Comparison of ENCODE assay signal across 8 mouse cellular contexts in genomic region chr1:36492416-36493139, GRCm38 (mm10). TPM values are rescaled to one million over a fixed set of nuclear protein-coding genes. Genes with fewer than 3 reads are reported as not detected.
A peak's percentile ranks its signal among the peaks of the same experiment; 100 is the strongest.
DNase-seq lines count a peak whose midpoint lies in the region; ATAC-seq lines count a peak whose summit lies in the region.

No protein-coding gene starts in this region.

- no peak overlapping the region for H3K9ac ChIP-seq in embryonic facial prominence, embryonic 15.5 days
- H3K9ac ChIP-seq in heart, embryonic 16.5 days (ENCODE audit: low read length), result peak overlapping the region; percentile 47; the same call in 1 of the 2 replicates
- H3K9ac ChIP-seq in midbrain, embryonic 13.5 days (replicated peaks), result no peak overlapping the region

- no peaks in the 10 kb centered on the region for H3K27me3 ChIP-seq in embryonic facial prominence, embryonic 15.5 days
- no peaks in the 10 kb centered on the region for H3K27me3 ChIP-seq in heart, embryonic 16.5 days (ENCODE audit: control insufficient read depth, insufficient read depth, low read length)
- H3K27me3 ChIP-seq in midbrain, embryonic 13.5 days, result no peaks in the 10 kb centered on the region

- no peaks in the 10 kb centered on the region for H3K9me3 ChIP-seq in embryonic facial prominence, embryonic 15.5 days (replicated peaks)
- no peaks in the 10 kb centered on the region for H3K9me3 ChIP-seq in heart, embryonic 16.5 days (replicated peaks; ENCODE audit: control insufficient read depth, low read length)
- no peaks in the 10 kb centered on the region for H3K9me3 ChIP-seq in midbrain, embryonic 13.5 days

- H3K4me2 ChIP-seq in embryonic facial prominence, embryonic 15.5 days (replicated peaks), result no peak overlapping the region
- H3K4me2 ChIP-seq in heart, embryonic 16.5 days (ENCODE audit: low read depth, low read length), result no peak overlapping the region
- H3K4me2 ChIP-seq in midbrain, embryonic 13.5 days (replicated peaks), result no peak overlapping the region

- peak; percentile 81 for ATAC-seq in embryonic facial prominence, embryonic 15.5 days (ENCODE audit: insufficient number of reproducible peaks, low FRiP score, low TSS enrichment, low read depth)
- peak; percentile 88 for ATAC-seq in heart, embryonic 16.5 days (replicated peaks; ENCODE audit: extremely low read depth, insufficient read depth, low FRiP score)
- 0 out of 2 replicates have a peak, but pooled peaks have one; percentile 50 for ATAC-seq in midbrain, embryonic 13.5 days
- ATAC-seq in erythroid progenitor cell, adult 5-6 weeks (replicated peaks; ENCODE audit: low FRiP score, poor library complexity, severe bottlenecking), result no peak

- H3K4me3 ChIP-seq in embryonic facial prominence, embryonic 15.5 days (replicated peaks), result no peak overlapping the region
- H3K4me3 ChIP-seq in heart, embryonic 16.5 days (ENCODE audit: low read length), result no peak overlapping the region
- H3K4me3 ChIP-seq in midbrain, embryonic 13.5 days (replicated peaks), result no peak overlapping the region

- no peak overlapping the region for H3K27ac ChIP-seq in embryonic facial prominence, embryonic 15.5 days (replicated peaks)
- H3K27ac ChIP-seq in heart, embryonic 16.5 days (ENCODE audit: low read length), result 0 out of 2 replicates have a peak overlapping the region, but pooled peaks have one; percentile 38
- no peak overlapping the region for H3K27ac ChIP-seq in midbrain, embryonic 13.5 days

- 0 out of 2 replicates have a peak, but pooled peaks cover 8% of the 10 kb centered on the region for H3K4me1 ChIP-seq in embryonic facial prominence, embryonic 15.5 days
- peaks cover 11% of the 10 kb centered on the region for H3K4me1 ChIP-seq in heart, embryonic 16.5 days (ENCODE audit: control insufficient read depth, insufficient read depth, low read length)
- H3K4me1 ChIP-seq in midbrain, embryonic 13.5 days (replicated peaks), result peaks cover 8% of the 10 kb centered on the region; the same call in 1 of the 2 replicates

- 41% methylated on average over 9 of the region's 9 CpGs for WGBS in embryonic facial prominence, embryonic 15.5 days
- 35% methylated on average over 9 of the region's 9 CpGs for WGBS in heart, embryonic 16.5 days
- WGBS in midbrain, embryonic 13.5 days, result 42% methylated on average over 9 of the region's 9 CpGs

- no peaks in the 10 kb centered on the region for H3K36me3 ChIP-seq in embryonic facial prominence, embryonic 15.5 days
- H3K36me3 ChIP-seq in heart, embryonic 16.5 days (ENCODE audit: control insufficient read depth, insufficient read depth), result no peaks in the 10 kb centered on the region
- H3K36me3 ChIP-seq in midbrain, embryonic 13.5 days, result no peaks in the 10 kb centered on the region

- peak; percentile 52 to 54 for DNase-seq in urinary bladder, adult 18-20 months (ENCODE audit: low spot score in 2 of 2)
- no peak for DNase-seq in urinary bladder, adult 2 months (ENCODE audit: low spot score)
- DNase-seq in kidney, postnatal 36 days, result peak; percentile 78 to 81
- DNase-seq in layer of hippocampus, adult 11-12 months (ENCODE audit: low spot score), result no peak

RNA-seq across cellular contexts. Expression of gene Cnnm3, which starts 19.1 kb away (rescaled TPM):
- polyA plus RNA-seq in urinary bladder, adult 2 months (2012; rRNA removed), result 15.2 and 17.6 TPM in 2 replicates
- 3.8 and 4.3 TPM in 2 replicates for polyA plus RNA-seq in embryonic facial prominence, embryonic 15.5 days (2015; fragmentation: Nextera tagmentation; extraction: Ambion mirVana)
- 1.8 and 2.4 TPM in 2 replicates for polyA plus RNA-seq in heart, embryonic 16.5 days (2015; fragmentation: Nextera tagmentation; extraction: Ambion mirVana)
- polyA plus RNA-seq in midbrain, embryonic 13.5 days (2015; fragmentation: Nextera tagmentation; extraction: Ambion mirVana), result 4.2 and 4.8 TPM in 2 replicates
- total RNA-seq in erythroid progenitor cell, adult 5-6 weeks (2015; ENCODE audit: low replicate concordance), result 2.5 and 10.5 TPM in 2 replicates
- 3.9 and 9.4 TPM in 2 replicates for total RNA-seq in erythroid progenitor cell, adult 5-6 weeks (2017; ENCODE audit: low replicate concordance)

RNA-seq across cellular contexts. Expression of gene Cnnm4, which starts 21.2 kb away (rescaled TPM):
- 8.6 and 9.1 TPM in 2 replicates for polyA plus RNA-seq in urinary bladder, adult 2 months (2012; rRNA removed)
- 15.0 and 15.8 TPM in 2 replicates for polyA plus RNA-seq in embryonic facial prominence, embryonic 15.5 days (2015; fragmentation: Nextera tagmentation; extraction: Ambion mirVana)
- polyA plus RNA-seq in heart, embryonic 16.5 days (2015; fragmentation: Nextera tagmentation; extraction: Ambion mirVana), result 6.6 and 6.9 TPM in 2 replicates
- polyA plus RNA-seq in midbrain, embryonic 13.5 days (2015; fragmentation: Nextera tagmentation; extraction: Ambion mirVana), result 8.8 and 10.0 TPM in 2 replicates
- 2.9 and 3.6 TPM in 2 replicates for total RNA-seq in erythroid progenitor cell, adult 5-6 weeks (2015; ENCODE audit: low replicate concordance)
- 1.4 and 3.3 TPM in 2 replicates for total RNA-seq in erythroid progenitor cell, adult 5-6 weeks (2017; ENCODE audit: low replicate concordance)

RNA-seq across cellular contexts. Expression of gene Ankrd23, which starts 44.1 kb away (rescaled TPM):
- 21.3 and 26.1 TPM in 2 replicates for polyA plus RNA-seq in urinary bladder, adult 2 months (2012; rRNA removed)
- polyA plus RNA-seq in embryonic facial prominence, embryonic 15.5 days (2015; fragmentation: Nextera tagmentation; extraction: Ambion mirVana), result 17.6 and 21.6 TPM in 2 replicates
- polyA plus RNA-seq in heart, embryonic 16.5 days (2015; fragmentation: Nextera tagmentation; extraction: Ambion mirVana), result 30.2 and 32.7 TPM in 2 replicates
- polyA plus RNA-seq in midbrain, embryonic 13.5 days (2015; fragmentation: Nextera tagmentation; extraction: Ambion mirVana), result 16.1 and 19.0 TPM in 2 replicates
- 1.7 TPM in 1 of 2 replicates, not detected in the other for total RNA-seq in erythroid progenitor cell, adult 5-6 weeks (2015; ENCODE audit: low replicate concordance)
- total RNA-seq in erythroid progenitor cell, adult 5-6 weeks (2017; ENCODE audit: low replicate concordance), result not detected in 2 replicates

RNA-seq across cellular contexts. Expression of gene Gm42417, which starts 46.7 kb away (rescaled TPM):
- polyA plus RNA-seq in urinary bladder, adult 2 months (2012; rRNA removed), result 0.12 and 0.25 TPM in 2 replicates
- polyA plus RNA-seq in embryonic facial prominence, embryonic 15.5 days (2015; fragmentation: Nextera tagmentation; extraction: Ambion mirVana), result 0.25 and 0.40 TPM in 2 replicates
- polyA plus RNA-seq in heart, embryonic 16.5 days (2015; fragmentation: Nextera tagmentation; extraction: Ambion mirVana), result not detected in 2 replicates
- polyA plus RNA-seq in midbrain, embryonic 13.5 days (2015; fragmentation: Nextera tagmentation; extraction: Ambion mirVana), result not detected in 2 replicates
- 0.42 TPM in 1 of 2 replicates, not detected in the other for total RNA-seq in erythroid progenitor cell, adult 5-6 weeks (2015; ENCODE audit: low replicate concordance)
- total RNA-seq in erythroid progenitor cell, adult 5-6 weeks (2017; ENCODE audit: low replicate concordance), result 86.5 TPM in 1 of 2 replicates, not detected in the other

RNA-seq across cellular contexts. Expression of gene Lman2l, which starts 47.5 kb away (rescaled TPM):
- polyA plus RNA-seq in urinary bladder, adult 2 months (2012; rRNA removed), result 17.6 and 20.3 TPM in 2 replicates
- polyA plus RNA-seq in embryonic facial prominence, embryonic 15.5 days (2015; fragmentation: Nextera tagmentation; extraction: Ambion mirVana), result 45.9 and 52.0 TPM in 2 replicates
- polyA plus RNA-seq in heart, embryonic 16.5 days (2015; fragmentation: Nextera tagmentation; extraction: Ambion mirVana), result 47.3 and 50.1 TPM in 2 replicates
- 66.8 and 72.1 TPM in 2 replicates for polyA plus RNA-seq in midbrain, embryonic 13.5 days (2015; fragmentation: Nextera tagmentation; extraction: Ambion mirVana)
- total RNA-seq in erythroid progenitor cell, adult 5-6 weeks (2015; ENCODE audit: low replicate concordance), result 7.2 and 13.4 TPM in 2 replicates
- 1.7 and 4.1 TPM in 2 replicates for total RNA-seq in erythroid progenitor cell, adult 5-6 weeks (2017; ENCODE audit: low replicate concordance)

Comparison
In these comparisons a context has a peak if more than half of its experiments do, and no peak if none do; other contexts are left out.
1. DNase-seq: peak in urinary bladder, adult 18-20 months (2 of 2) and kidney, postnatal 36 days (2 of 2); none in urinary bladder, adult 2 months (single experiment) and layer of hippocampus, adult 11-12 months (single experiment).